Mouse (Mus musculus): ENCODE data around the gene Trp53inp2. TPM values are rescaled to one million over a fixed set of nuclear protein-coding genes. Genes with fewer than 3 reads are reported as not detected.

The Trp53inp2 gene
- polyA plus RNA-seq, 1 experiment from 2014 or later = 6.6 TPM

DNA sequence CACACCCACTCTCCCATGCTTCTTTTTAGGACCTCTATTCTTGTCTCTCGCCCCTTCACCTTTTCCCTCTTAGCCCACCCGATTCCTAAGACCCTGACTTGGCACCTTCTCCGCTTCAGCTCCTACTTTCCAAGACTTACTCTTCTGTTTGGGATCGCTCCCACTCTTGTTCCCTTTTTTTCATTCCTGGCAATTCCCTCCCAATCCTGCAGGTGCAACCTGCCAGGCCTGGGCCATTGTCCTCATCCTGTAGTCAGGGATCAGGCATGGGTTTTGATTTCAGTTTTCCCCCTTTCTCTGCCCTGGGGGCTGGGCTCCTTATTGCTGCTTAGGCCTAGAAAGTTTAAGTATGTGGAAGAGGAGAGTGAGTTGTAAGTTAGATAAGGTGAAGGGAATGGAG lies 6.2 kb downstream of the Trp53inp2 start:
- Histone ChIP-seq H3K27me3 (replicated peaks; ENCODE audit: control insufficient read depth, insufficient read depth, low read length) (no peaks in the 10 kb centered on the region), H3K27ac (ENCODE audit: low read depth, low read length) (no peak overlapping the region), H3K9me3 (ENCODE audit: control insufficient read depth, low read length) (no peaks in the 10 kb centered on the region), H3K4me2 (no peak overlapping the region), H3K4me1 (replicated peaks; ENCODE audit: control insufficient read depth, insufficient read depth, low read length) (no peaks in the 10 kb centered on the region), H3K9ac (ENCODE audit: low read depth, low read length) (no peak overlapping the region), H3K4me3 (ENCODE audit: low read depth, low read length) (no peak overlapping the region), H3K36me3 (ENCODE audit: control insufficient read depth, insufficient read depth, low read length) (peaks cover 10% of the 10 kb centered on the region; the same call in 1 of the 2 replicates)
- ATAC-seq (replicated peaks; ENCODE audit: low FRiP score) (no peak), DNase-seq (ENCODE audit: low spot score) (no peak)
- 55% methylated on average over 4 of the region's 4 CpGs for WGBS

DNA sequence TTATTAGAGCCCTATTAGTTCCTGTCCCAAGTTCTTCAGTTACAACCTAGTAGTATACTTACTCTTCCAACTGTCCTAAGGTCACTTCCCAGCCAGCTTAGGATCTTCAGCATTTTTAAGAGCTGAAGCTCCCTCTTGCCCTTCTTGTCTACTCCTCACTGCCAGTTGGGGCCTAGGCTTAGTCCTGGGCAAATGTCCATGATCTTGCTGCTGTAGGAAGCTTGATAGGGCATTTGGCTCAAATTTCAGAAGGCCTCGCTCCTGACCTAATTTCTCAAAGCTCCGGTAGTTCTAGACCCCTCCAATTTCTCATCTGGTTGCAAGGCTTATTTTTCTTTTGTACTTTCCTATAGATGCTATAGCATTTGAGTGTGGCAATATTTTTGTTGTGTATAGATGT lies 7.7 kb downstream of the Trp53inp2 start:
- no peak overlapping the region for H3K4me2 ChIP-seq
- no peaks in the 10 kb centered on the region for H3K4me1 ChIP-seq (replicated peaks; ENCODE audit: control insufficient read depth, insufficient read depth, low read length)
- H3K36me3 ChIP-seq (ENCODE audit: control insufficient read depth, insufficient read depth, low read length) = peaks cover 10% of the 10 kb centered on the region; the same call in 1 of the 2 replicates
- no peak for ATAC-seq (replicated peaks; ENCODE audit: low FRiP score)
- no peak for DNase-seq (ENCODE audit: low spot score)
- WGBS = 90% methylated on average over 2 of the region's 2 CpGs
- H3K27ac ChIP-seq (ENCODE audit: low read depth, low read length) = no peak overlapping the region
- no peak overlapping the region for H3K9ac ChIP-seq (ENCODE audit: low read depth, low read length)
- no peak overlapping the region for H3K4me3 ChIP-seq (ENCODE audit: low read depth, low read length)
- H3K9me3 ChIP-seq (ENCODE audit: control insufficient read depth, low read length) = no peaks in the 10 kb centered on the region
- H3K27me3 ChIP-seq (replicated peaks; ENCODE audit: control insufficient read depth, insufficient read depth, low read length) = no peaks in the 10 kb centered on the region

DNA sequence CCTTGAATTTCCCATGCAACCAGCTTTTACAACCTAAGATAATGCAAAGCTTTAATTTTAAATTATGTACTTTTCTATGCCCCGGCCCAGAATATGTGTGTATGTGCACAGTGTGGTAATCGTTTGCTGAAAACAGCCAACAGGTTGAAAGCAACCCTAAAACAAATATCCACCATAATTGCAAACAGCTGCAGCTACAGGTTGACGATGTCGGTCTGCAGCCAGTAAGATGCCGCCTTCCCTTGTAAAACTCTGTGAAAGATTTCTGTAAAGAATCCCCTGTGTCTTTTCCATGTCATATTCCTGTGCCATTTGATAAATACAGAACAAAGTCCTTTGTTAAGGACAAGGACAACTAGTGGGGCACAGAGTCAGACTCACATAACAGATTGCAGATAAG lies 13.7 kb downstream of the Trp53inp2 start:
- no peak overlapping the region for H3K27ac ChIP-seq (ENCODE audit: low read depth, low read length)
- no peak overlapping the region for H3K4me2 ChIP-seq
- WGBS = 82% methylated on average over 5 of the region's 5 CpGs
- DNase-seq (ENCODE audit: low spot score) (no peak), ATAC-seq (replicated peaks; ENCODE audit: low FRiP score) (no peak)
- no peaks in the 10 kb centered on the region for H3K4me1 ChIP-seq (replicated peaks; ENCODE audit: control insufficient read depth, insufficient read depth, low read length)
- no peaks in the 10 kb centered on the region for H3K9me3 ChIP-seq (ENCODE audit: control insufficient read depth, low read length)
- peaks cover 6% of the 10 kb centered on the region; the same call in 1 of the 2 replicates for H3K36me3 ChIP-seq (ENCODE audit: control insufficient read depth, insufficient read depth, low read length)
- H3K9ac ChIP-seq (ENCODE audit: low read depth, low read length) = no peak overlapping the region
- no peak overlapping the region for H3K4me3 ChIP-seq (ENCODE audit: low read depth, low read length)
- no peaks in the 10 kb centered on the region for H3K27me3 ChIP-seq (replicated peaks; ENCODE audit: control insufficient read depth, insufficient read depth, low read length)

DNA sequence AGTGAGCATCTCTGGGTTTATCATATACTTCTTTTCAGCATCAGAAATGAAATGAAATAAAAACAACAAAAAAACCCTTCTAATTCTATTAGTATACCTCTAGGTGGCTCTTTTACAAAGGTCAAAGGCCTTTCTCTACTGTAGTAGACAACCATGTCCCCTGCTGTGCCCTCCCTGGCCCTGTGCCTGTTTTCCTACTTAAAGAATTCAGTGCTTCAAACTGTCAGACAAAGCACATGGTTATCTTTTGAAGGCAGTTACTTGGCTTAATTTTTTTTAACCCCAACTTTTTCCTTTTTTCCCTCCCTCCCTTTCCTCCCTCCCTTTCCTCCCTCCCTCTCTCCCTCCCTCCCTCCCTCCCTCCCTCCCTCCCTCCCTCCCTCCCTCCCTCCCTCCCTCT lies 19.4 kb downstream of the Trp53inp2 start:
- no peak overlapping the region for H3K9ac ChIP-seq (ENCODE audit: low read depth, low read length)
- DNase-seq (ENCODE audit: low spot score) = no peak
- H3K4me2 ChIP-seq = no peak overlapping the region
- H3K36me3 ChIP-seq (ENCODE audit: control insufficient read depth, insufficient read depth, low read length) = peaks cover 7% of the 10 kb centered on the region; the same call in 1 of the 2 replicates
- no peaks in the 10 kb centered on the region for H3K27me3 ChIP-seq (replicated peaks; ENCODE audit: control insufficient read depth, insufficient read depth, low read length)
- no peak overlapping the region for H3K27ac ChIP-seq (ENCODE audit: low read depth, low read length)
- no peak overlapping the region for H3K4me3 ChIP-seq (ENCODE audit: low read depth, low read length)
- ATAC-seq (replicated peaks; ENCODE audit: low FRiP score) = no peak
- no peaks in the 10 kb centered on the region for H3K9me3 ChIP-seq (ENCODE audit: control insufficient read depth, low read length)
- H3K4me1 ChIP-seq (replicated peaks; ENCODE audit: control insufficient read depth, insufficient read depth, low read length) = no peaks in the 10 kb centered on the region

DNA sequence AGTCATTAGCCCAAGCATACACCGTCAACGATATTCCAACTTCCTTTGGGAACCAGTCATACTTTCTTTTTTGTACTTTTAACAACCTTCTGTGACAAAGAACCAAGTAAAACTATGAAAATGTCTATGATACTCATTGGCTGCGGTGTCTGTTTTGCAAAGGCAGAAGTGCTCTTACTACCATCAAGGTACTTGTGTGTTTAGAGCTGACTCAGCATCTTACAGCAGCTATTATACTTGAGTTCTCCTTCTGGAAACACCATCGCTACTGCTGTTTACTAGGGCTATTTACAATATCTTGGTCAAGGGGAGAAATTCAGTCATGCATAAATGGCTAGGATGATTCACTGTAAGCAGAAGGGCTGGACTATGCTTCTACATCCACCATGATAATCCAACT lies 21.1 kb downstream of the Trp53inp2 start:
- Histone ChIP-seq H3K27ac (ENCODE audit: low read depth, low read length) (no peak overlapping the region), H3K9me3 (ENCODE audit: control insufficient read depth, low read length) (no peaks in the 10 kb centered on the region), H3K4me2 (no peak overlapping the region), H3K4me3 (ENCODE audit: low read depth, low read length) (no peak overlapping the region), H3K9ac (ENCODE audit: low read depth, low read length) (no peak overlapping the region), H3K36me3 (ENCODE audit: control insufficient read depth, insufficient read depth, low read length) (peaks cover 17% of the 10 kb centered on the region; the same call in 1 of the 2 replicates), H3K4me1 (replicated peaks; ENCODE audit: control insufficient read depth, insufficient read depth, low read length) (no peaks in the 10 kb centered on the region), H3K27me3 (replicated peaks; ENCODE audit: control insufficient read depth, insufficient read depth, low read length) (no peaks in the 10 kb centered on the region)
- no peak for ATAC-seq (replicated peaks; ENCODE audit: low FRiP score)
- no peak for DNase-seq (ENCODE audit: low spot score)
- WGBS = 91% methylated on average over 4 of the region's 4 CpGs

DNA sequence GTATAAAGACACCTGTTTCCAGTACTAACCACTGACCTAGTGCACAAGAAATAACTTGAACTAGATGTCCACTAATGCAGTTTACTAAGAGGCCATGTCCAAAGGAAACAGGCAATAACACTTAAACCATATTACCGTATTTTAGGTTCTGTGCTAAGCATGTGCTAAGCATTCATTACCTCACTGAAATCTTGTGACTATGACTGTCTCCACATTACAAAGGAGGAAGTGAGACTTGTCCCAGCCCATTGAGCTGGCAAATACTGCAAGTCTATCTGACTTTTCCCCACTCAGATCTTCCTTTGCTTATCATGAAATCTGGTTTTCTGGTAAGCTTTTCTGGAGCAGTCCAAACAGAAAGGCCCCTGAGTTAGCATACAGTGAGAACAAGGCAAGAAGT lies 23.8 kb downstream of the Trp53inp2 start:
- Histone ChIP-seq H3K36me3 (ENCODE audit: control insufficient read depth, insufficient read depth, low read length) (peaks cover 22% of the 10 kb centered on the region; the same call in 1 of the 2 replicates), H3K4me1 (replicated peaks; ENCODE audit: control insufficient read depth, insufficient read depth, low read length) (no peaks in the 10 kb centered on the region), H3K4me2 (no peak overlapping the region), H3K9ac (ENCODE audit: low read depth, low read length) (no peak overlapping the region), H3K9me3 (ENCODE audit: control insufficient read depth, low read length) (no peaks in the 10 kb centered on the region), H3K27me3 (replicated peaks; ENCODE audit: control insufficient read depth, insufficient read depth, low read length) (no peaks in the 10 kb centered on the region), H3K4me3 (ENCODE audit: low read depth, low read length) (no peak overlapping the region), H3K27ac (ENCODE audit: low read depth, low read length) (no peak overlapping the region)
- WGBS = 83% methylated on average over 1 of the region's 1 CpGs
- DNase-seq (ENCODE audit: low spot score) = no peak
- ATAC-seq (replicated peaks; ENCODE audit: low FRiP score) = no peak

DNA sequence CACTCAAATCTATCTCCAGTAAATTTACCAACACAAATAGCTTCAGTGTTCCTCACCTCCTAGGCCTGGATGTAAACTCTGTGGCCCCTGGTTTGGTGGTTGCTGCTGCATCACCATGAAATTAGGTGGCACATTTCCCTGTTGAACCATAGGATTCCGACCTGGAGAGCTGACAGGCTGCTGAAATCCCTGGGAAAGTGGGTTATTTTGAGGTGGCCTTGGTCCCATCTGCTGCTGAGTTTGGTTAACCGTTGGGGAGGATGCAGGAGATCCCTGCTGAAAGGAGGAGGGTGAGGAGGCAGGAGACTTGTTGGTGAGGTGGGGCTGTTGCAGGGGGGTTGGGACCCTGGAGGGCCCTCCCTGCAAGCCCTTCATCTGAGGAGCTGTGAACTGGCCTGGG lies 40.1 kb downstream of the Trp53inp2 start:
- no peak overlapping the region for H3K4me3 ChIP-seq (ENCODE audit: low read depth, low read length)
- 88% methylated on average over 2 of the region's 2 CpGs for WGBS
- no peak overlapping the region for H3K9ac ChIP-seq (ENCODE audit: low read depth, low read length)
- H3K4me1 ChIP-seq (replicated peaks; ENCODE audit: control insufficient read depth, insufficient read depth, low read length) = no peaks in the 10 kb centered on the region
- DNase-seq (ENCODE audit: low spot score) (no peak), ATAC-seq (replicated peaks; ENCODE audit: low FRiP score) (no peak)
- no peaks in the 10 kb centered on the region for H3K27me3 ChIP-seq (replicated peaks; ENCODE audit: control insufficient read depth, insufficient read depth, low read length)
- no peak overlapping the region for H3K4me2 ChIP-seq
- peaks cover 21% of the 10 kb centered on the region for H3K36me3 ChIP-seq (ENCODE audit: control insufficient read depth, insufficient read depth, low read length)
- H3K27ac ChIP-seq (ENCODE audit: low read depth, low read length) = no peak overlapping the region
- H3K9me3 ChIP-seq (ENCODE audit: control insufficient read depth, low read length) = no peaks in the 10 kb centered on the region

DNA sequence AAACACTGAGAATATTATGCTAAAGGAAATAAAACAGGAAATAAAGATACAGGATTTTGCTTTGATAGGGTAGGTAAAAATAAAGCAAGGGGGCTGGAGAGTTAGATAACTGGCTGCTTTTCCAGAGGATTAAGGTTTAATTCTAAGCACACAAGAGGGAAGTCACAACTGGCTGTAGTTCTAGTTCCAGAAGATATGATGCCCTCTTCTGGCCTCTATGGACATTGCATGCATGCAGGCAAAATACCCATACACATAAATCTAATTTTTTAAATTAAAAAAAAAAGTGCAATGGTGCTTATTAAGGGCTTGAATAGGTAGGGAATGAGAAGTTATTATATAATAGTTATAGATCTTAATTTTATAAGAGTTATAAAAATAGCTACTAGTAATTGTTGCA lies 55.6 kb downstream of the Trp53inp2 start:
- Histone ChIP-seq H3K36me3 (ENCODE audit: control insufficient read depth, insufficient read depth, low read length) (peaks cover 14% of the 10 kb centered on the region), H3K4me1 (replicated peaks; ENCODE audit: control insufficient read depth, insufficient read depth, low read length) (no peaks in the 10 kb centered on the region)

More for the DNA sequence above, 55.6 kb downstream of the Trp53inp2 start:
- no peak overlapping the region for H3K9ac ChIP-seq (ENCODE audit: low read depth, low read length)
- H3K9me3 ChIP-seq (ENCODE audit: control insufficient read depth, low read length) = no peaks in the 10 kb centered on the region
- H3K27me3 ChIP-seq (replicated peaks; ENCODE audit: control insufficient read depth, insufficient read depth, low read length) = no peaks in the 10 kb centered on the region
- H3K4me3 ChIP-seq (ENCODE audit: low read depth, low read length) = no peak overlapping the region
- DNase-seq (ENCODE audit: low spot score) = no peak
- ATAC-seq (replicated peaks; ENCODE audit: low FRiP score) = no peak
- no peak overlapping the region for H3K27ac ChIP-seq (ENCODE audit: low read depth, low read length)
- no peak overlapping the region for H3K4me2 ChIP-seq
